Mouse (Mus musculus): ENCODE data around the gene Dars2.

GRCm38 (mm10) chr1:161076238-161076637, 5.8 kb upstream of the Dars2 start:
- TF ChIP-seq CTCF (IDR thresholded peaks at IDR 0.05; ENCODE audit: low read depth, low read length) = no peak
- TF ChIP-seq EP300 (IDR thresholded peaks at IDR 0.05; ENCODE audit: insufficient read depth, low read depth, low read length) = no peak
